Mouse (Mus musculus) spleen, postnatal 10 days (tissue): ENCODE measurements around the gene Ciz1.
A peak's percentile ranks its signal among the peaks of the same experiment; 100 is the strongest.

Experiments used
- DNase-seq, 2 experiments: peaks; one replicate each; pipeline ENCODE4 v3.0.0; 2021 to 2022; ENCODE audit warnings: low spot score in 2 of 2

Gene Ciz1

DNA sequence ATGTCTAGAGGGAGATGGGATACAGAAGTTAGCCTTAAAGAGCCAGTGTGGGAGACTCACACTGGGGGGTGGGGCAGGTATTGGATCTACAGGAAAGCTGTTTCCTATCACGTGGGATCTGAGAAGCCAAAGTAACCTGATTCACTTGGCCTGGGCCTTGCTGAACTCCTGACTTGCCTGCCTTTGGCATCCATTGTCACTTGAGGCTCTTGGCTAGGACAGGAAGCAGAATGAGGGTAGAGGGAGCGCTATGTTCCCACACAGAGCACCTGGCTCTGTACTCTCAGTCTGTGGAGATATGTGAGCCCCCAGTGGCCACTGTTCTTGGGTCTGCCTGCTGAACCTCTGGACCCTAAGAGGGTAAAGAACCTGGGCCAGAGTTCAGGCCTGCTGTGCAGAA is 64.4 kb downstream of the Ciz1 start:
- DNase-seq, result no peak

DNA sequence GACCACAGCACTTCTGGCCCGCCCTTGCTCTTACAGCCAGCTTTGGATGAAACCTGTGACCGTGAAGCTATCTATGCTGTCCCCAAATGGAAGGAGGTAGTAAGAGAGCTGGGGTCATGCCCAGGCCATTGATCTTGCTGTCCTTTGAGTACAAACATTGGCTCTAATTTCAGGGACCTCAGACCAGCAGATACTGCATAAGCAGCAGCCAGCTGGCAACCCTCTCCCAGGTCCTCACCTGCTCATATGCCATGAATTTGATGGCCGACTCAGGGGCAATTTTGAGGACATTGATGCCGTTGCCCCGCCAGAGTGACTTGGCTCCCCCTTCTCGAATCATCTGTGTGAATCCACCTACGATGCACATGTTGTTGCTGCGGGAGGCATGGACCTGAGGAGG is 65.4 kb downstream of the Ciz1 start:
- no peak for DNase-seq

DNA sequence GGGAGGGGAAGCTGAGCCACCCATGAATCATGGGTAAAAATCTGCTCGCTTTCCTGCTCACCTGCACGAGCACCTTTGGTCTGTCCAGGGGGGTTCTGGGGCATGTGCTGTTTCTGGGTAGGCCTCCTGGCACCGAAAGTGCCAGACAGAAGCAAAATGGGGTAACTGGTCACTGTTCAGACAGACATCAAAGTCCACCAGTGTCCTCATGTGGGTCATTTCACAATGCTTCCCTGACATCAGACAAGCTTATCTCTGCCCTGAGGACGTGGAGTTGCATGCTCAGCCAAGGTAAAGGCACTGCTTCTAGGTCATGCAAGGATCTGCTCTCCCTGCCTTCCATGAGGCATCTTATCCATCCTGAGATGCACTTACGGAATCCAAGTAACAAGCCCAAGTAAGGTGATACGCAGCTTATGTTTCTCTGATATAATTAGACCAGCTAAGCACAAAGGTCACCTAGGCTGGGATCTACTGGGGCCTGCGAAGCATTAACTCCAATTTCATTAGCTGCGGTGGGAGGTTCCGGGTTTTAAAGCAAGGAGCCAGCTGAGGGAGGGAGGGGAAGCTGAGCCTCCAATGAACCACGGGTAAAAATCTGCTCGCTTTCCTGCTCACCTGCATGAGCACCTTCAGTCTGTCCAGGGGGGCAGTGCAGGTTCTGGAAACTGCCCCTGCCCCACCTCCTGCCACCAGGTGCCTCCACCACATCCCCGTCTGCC is 66.5 kb downstream of the Ciz1 start:
- no peak for DNase-seq

DNA sequence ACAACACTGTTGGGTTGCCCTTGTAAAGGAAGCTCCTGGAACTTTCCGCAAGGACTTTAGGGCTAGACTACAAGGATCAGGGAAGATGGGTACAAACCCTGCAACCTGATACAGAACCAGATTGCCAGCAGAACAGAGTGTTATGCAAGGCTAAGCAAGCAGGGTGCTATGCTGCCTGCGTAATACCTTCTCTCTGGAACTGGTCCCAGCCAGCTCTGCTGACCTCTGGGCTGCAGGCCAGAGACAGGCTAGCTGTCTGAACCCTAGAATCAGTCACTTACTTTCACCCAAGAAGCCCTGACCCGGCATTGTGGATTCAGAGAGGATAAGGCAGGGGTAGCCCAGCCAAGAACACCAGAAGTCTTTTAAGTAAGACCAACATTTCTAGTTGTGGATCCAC is 67.2 kb downstream of the Ciz1 start:
- no peak for DNase-seq

DNA sequence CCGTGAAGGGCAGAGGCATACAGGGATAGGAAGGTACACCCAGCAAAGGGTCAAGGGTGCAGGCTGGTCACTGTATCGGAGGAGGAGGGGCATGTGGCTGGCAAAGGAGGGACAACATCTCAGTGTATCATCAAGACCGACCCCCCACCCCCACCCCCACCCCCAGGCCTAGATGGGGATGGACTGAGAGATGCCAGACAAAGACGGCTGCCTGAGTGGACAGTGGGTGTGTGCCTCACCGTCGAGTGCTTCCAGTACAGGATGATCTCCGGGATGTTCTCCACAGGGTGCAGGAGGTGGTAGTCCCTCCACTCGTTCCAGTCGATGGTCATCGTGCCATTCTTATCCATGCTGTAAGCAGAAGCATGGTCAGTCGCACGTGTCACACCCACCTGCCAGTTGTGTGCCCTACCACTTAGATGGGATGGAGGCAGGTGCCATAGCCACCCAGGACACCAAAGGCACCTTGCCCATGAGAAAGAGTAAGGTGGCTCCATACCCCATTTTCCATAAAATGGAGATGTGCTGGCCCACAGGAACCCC is 68.0 kb downstream of the Ciz1 start:
- DNase-seq, result no peak

DNA sequence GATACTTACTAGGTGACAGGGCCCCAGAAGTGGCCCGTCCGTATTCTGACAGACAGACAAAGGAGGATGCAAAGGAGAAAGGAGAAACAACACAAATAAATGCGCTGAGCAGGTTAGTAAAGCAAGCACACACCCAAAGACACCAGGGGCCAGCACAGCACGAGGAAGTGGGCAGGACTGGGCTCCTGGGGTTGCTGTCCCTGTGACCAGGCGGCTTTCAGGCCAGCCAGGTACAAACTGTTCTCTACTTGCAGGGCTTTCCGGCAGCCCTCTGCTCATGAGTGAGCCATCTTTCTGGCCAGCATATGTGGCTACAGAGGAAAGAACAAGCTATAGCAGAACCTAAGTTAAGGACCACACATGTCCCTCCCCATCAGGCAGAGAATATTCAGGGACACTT is 68.5 kb downstream of the Ciz1 start:
- no peak for DNase-seq

DNA sequence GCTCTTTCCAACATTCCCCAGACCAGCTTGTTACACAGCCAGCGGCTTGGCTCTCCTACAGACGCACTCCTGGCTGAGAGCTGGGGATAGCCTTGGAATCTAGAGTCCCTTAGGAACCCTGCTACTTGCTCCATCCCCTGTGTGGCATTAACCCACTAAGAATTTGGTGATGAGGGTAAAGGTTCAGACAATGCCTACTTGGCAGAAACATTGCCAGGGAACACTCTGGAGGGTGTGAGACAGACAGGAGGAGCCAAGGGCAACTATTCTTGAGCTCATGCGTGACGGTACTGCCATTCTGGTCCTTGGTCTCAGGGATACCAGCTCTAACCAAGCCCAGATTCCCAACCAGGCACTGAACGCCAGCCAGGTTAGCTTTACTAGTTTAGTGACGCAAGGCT is 69.7 kb downstream of the Ciz1 start:
- no peak for DNase-seq

DNA sequence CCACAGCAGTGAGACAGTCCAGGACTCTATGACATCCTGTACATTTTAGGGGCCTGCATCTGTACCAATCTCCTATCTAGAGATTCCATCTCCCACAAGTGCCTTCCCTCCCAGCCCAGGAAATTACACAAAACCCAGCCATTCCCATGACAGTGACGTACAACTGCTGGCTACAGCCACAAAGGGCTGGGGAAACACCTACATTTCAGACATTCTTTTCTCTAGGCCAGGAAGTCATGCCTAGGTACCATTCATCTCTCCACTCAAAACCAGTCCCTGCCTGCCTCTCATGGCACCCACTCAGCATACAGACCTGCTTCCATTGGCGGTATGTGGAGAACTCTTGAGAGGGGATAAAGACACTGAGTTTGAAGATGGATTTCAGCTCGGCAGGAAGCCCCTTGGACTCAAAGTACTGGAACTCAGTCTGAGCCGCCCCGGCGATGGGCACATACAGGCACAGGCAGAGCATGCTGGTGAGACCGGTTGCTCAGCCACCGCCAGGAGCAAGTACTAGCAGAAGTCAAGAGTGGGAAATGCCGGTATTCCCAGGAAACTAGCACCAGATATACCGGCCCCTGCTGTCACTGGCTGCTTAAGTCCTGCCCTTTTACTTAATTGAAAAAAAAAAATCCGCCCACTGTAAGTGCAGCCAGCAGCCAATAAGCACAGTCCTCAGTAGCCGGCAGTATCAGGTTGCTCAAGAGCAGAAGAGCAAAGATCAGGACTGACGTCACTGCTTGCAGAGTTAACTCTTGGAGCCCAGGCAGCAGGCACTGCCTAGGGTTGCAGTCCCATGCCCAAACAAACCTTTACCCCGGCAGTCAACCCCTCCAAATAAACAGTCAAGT is 71.6 kb downstream of the Ciz1 start:
- DNase-seq, result peak in 1 of 2 experiments; percentile 40

DNA sequence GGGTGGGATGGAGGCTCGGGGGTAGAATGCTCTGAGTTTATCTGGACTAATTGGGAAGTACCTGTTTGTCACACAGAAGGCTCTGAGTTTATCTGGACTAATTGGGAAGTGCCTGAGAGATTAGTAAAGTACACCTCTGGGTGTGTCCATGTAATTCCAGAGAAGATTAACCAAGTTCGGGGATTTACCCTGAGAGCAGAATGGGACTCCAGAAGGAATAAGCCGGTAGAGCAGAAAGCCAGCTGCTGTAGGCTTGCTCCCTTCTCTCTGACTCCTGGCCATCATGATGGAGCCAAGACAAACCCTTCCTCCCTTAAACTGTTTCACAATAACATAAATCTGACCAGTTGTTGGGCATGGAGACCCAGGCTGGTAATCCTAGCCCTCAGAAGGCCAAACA is 72.7 kb downstream of the Ciz1 start:
- no peak for DNase-seq

DNA sequence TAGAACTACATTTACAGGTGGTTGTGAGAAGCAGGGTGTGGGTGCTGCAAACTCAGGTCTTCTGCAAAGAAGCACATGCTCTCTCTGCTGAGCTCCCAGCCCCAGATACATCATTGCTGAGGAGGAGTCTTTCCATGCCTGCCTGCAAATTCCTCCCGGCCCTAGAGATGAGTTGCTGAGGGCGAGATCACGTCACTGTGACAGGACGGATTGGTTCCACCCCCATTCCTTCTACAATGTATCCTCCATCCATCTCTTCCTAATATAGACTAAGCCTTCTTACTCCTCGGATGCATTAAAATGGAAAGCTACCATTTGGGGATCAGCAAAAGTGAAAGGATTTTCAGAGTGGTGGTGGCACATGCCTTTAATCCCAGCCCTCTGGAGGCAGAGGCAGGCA is 73.4 kb downstream of the Ciz1 start:
- DNase-seq, result no peak

DNA sequence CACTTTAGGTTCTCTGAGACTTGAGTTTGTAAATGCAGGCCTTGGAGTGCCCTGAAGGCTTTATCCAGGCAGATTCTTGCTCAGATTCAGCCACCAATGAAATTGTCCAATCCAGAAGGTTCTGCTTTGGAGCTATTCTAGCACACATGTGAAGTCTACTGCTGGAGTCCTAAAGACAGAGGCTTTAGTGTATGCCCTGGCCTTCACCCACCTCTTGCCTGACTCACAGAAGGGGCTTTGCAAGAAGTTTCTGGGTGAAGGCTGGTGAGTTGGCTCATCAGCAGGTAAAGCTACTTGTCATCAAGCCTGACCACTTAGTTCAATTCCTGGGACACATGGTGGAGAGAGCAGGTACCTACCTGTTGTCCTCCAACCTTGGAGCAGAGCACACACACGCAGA is 74.0 kb downstream of the Ciz1 start:
- DNase-seq, result no peak

DNA sequence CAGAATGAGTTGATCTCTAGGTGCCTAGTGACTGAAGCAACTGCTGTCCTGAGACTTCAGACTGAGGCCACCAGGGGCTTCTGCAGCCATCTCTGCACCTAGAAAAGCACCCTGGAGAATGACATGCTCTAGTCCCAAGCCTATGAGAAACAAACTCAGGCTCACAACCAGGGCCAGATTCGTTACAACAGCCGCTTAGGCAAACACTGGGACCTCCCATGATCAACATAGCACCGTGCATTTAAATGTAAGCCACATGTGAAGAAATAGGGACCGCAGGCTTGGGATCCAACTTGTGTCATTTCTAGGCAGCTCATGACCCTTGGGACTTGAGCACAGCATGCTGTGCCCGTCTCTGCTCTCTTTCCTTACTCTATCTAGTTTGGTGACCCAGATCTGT is 75.6 kb downstream of the Ciz1 start:
- no peak for DNase-seq

DNA sequence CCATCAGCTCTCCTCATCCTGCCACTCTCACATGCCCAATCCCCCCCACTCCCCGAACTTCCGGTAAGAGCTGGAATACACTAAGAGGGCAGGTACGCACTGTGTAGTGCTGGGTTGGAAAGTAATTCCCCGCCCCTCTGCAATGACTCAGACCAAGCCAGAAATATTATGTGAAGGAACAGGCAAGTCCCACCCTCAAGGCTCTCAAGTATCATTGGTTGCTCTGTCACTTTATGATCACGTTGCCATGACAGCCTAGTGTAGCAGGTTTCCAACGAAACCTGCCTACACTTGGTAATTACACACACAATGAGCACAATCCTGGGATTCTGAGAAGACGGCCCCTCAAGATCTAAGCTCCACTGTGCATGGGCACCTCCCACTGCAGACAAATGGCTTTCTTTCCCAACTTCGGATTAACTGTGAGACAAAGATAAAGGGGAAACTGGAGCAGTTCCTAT is 76.2 kb downstream of the Ciz1 start:
- DNase-seq, result no peak

DNA sequence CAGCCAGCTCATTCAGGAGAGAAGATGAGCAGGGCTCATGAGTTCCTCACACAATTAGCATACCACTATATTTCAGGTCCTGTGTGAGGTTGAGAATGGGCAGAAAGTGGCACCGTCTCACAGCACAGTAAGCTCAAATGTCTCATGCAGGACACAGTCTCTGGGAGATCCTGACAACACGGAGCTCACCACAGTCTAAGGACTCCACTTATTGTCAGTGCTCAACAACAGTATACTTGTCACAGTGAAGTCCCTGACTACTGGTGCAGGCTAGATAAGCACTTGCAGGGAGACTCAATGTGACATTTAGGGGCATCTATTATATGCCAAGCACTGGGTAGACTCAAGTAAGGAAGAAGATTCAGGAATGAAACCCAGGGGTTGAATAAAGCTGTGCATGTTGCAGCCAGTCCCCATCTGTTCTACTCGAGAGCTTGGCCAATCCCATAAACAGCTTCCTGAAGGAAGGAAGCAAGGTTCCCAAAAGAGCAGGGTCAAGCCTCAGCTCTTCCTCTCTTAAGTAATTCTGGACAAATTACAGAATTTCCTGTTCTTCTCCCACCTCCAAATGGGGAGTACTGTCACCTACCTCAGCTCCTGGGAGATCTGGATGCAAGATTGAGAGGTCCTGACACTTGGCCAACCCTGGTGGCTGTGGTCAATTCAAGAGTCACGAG is 77.2 kb downstream of the Ciz1 start:
- no peak for DNase-seq
